23 mouse cellular contexts compared by ENCODE assay signal in genomic region chr4:81414684-81415323, GRCm38 (mm10). TPM values are rescaled to one million over a fixed set of nuclear protein-coding genes. Genes with fewer than 3 reads are reported as not detected.
DNase-seq lines count a peak whose midpoint lies in the region; ATAC-seq lines count a peak whose summit lies in the region.
"Had no signal": no experiment of that assay in that cellular context is flagged by ENCODE, and none has a peak within 500 bp of the region (broad histone marks: within the 10 kb centered on the region; RNA-seq: fewer than 3 reads in every experiment).

No protein-coding gene starts in this region.

- intact Hi-C loops in gastrocnemius, postnatal 14 days (cut with DNase I; ENCODE audit: low total_unique reads): no loop called here

- 86% methylated on average over 8 of the region's 8 CpGs for WGBS in hindbrain, embryonic 11.5 days
- WGBS in hindbrain, embryonic 10.5 days: 90% methylated on average over 8 of the region's 8 CpGs
- 55% methylated on average over 8 of the region's 8 CpGs for WGBS in forebrain, embryonic 12.5 days
- 84% methylated on average over 8 of the region's 8 CpGs for WGBS in hindbrain, embryonic 12.5 days
- WGBS in midbrain, embryonic 15.5 days: 51% methylated on average over 8 of the region's 8 CpGs

- H3K4me2 ChIP-seq in hindbrain, embryonic 11.5 days (replicated peaks; ENCODE audit: low read depth, low read length): no peak overlapping the region
- no peak overlapping the region for H3K4me2 ChIP-seq in forebrain, embryonic 12.5 days
- H3K4me2 ChIP-seq in hindbrain, embryonic 12.5 days (replicated peaks): no peak overlapping the region
- peak overlapping the region; percentile 30 for H3K4me2 ChIP-seq in midbrain, embryonic 15.5 days
- H3K4me2 ChIP-seq: embryonic facial prominence, embryonic 15.5 days; liver, embryonic 13.5 days; lung, embryonic 15.5 days had no signal

- 0 out of 2 replicates have a peak, but pooled peaks have one; percentile 17 for ATAC-seq in hindbrain, embryonic 11.5 days (ENCODE audit: low FRiP score)
- 0 out of 2 replicates have a peak, but pooled peaks have one; percentile 55 for ATAC-seq in forebrain, embryonic 12.5 days (ENCODE audit: low FRiP score)
- ATAC-seq in hindbrain, embryonic 12.5 days (ENCODE audit: low FRiP score): peak; percentile 63
- peak; percentile 78 for ATAC-seq in midbrain, embryonic 15.5 days (replicated peaks)
- ATAC-seq: inflammation-experienced regulatory T-cells, adult 6 months had no signal

- no peaks in the 10 kb centered on the region for H3K9me3 ChIP-seq in hindbrain, embryonic 11.5 days (ENCODE audit: control insufficient read depth, low read length)
- H3K9me3 ChIP-seq in hindbrain, embryonic 10.5 days: no peaks in the 10 kb centered on the region
- H3K9me3 ChIP-seq in forebrain, embryonic 12.5 days: no peaks in the 10 kb centered on the region
- H3K9me3 ChIP-seq in hindbrain, embryonic 12.5 days (replicated peaks): no peaks in the 10 kb centered on the region
- no peaks in the 10 kb centered on the region for H3K9me3 ChIP-seq in midbrain, embryonic 15.5 days
- H3K9me3 ChIP-seq: embryonic facial prominence, embryonic 15.5 days; liver, embryonic 13.5 days; lung, embryonic 15.5 days; megakaryocyte, embryonic 14.5 days had no signal

- no peak overlapping the region for H3K4me3 ChIP-seq in hindbrain, embryonic 11.5 days (ENCODE audit: low read depth, low read length)
- no peak overlapping the region for H3K4me3 ChIP-seq in hindbrain, embryonic 10.5 days
- no peak overlapping the region for H3K4me3 ChIP-seq in forebrain, embryonic 12.5 days (replicated peaks)
- no peak overlapping the region for H3K4me3 ChIP-seq in hindbrain, embryonic 12.5 days
- H3K4me3 ChIP-seq in midbrain, embryonic 15.5 days: no peak overlapping the region
- H3K4me3 ChIP-seq: embryonic facial prominence, embryonic 15.5 days; heart, adult 2 months; liver, embryonic 13.5 days; lung, embryonic 15.5 days; megakaryocyte, embryonic 14.5 days had no signal

- no peak overlapping the region for H3K9ac ChIP-seq in hindbrain, embryonic 11.5 days (ENCODE audit: low read depth, low read length)
- no peak overlapping the region for H3K9ac ChIP-seq in forebrain, embryonic 12.5 days
- H3K9ac ChIP-seq in hindbrain, embryonic 12.5 days: no peak overlapping the region
- no peak overlapping the region for H3K9ac ChIP-seq in midbrain, embryonic 15.5 days
- H3K9ac ChIP-seq: embryonic facial prominence, embryonic 15.5 days; liver, embryonic 13.5 days; lung, embryonic 15.5 days had no signal

- H3K27me3 ChIP-seq in hindbrain, embryonic 11.5 days (ENCODE audit: control insufficient read depth, insufficient read depth, low read length): no peaks in the 10 kb centered on the region
- H3K27me3 ChIP-seq in hindbrain, embryonic 10.5 days (ENCODE audit: insufficient read depth, poor library complexity, severe bottlenecking): no peaks in the 10 kb centered on the region
- H3K27me3 ChIP-seq in forebrain, embryonic 12.5 days: no peaks in the 10 kb centered on the region
- no peaks in the 10 kb centered on the region for H3K27me3 ChIP-seq in hindbrain, embryonic 12.5 days
- no peaks in the 10 kb centered on the region for H3K27me3 ChIP-seq in midbrain, embryonic 15.5 days (replicated peaks)
- H3K27me3 ChIP-seq: embryonic facial prominence, embryonic 15.5 days; liver, embryonic 13.5 days; lung, embryonic 15.5 days; megakaryocyte, embryonic 14.5 days had no signal

- DNase-seq in hindbrain, embryonic 11.5 days (ENCODE audit: low spot score): no peak
- DNase-seq in hindbrain, embryonic 10.5 days (ENCODE audit: low spot score): no peak
- DNase-seq in frontal cortex, adult 2 months (ENCODE audit: extremely low spot score in 1 of 2, low spot score in 1 of 2): no peak
- no peak for DNase-seq in gastrocnemius, postnatal 14 days
- no peak for DNase-seq in right cerebral cortex, postnatal 14 days
- DNase-seq: adrenal gland, postnatal 14 days; cerebellum, adult 9-11 months; gastrocnemius, postnatal 36 days; heart, adult 2 months; kidney, adult 2 months; kidney, postnatal 36 days; layer of hippocampus, adult 9-11 months; liver, embryonic 13.5 days; lung, postnatal 36 days; thymus, adult 2 months; thymus, postnatal 4 days had no signal

- no peaks in the 10 kb centered on the region for H3K36me3 ChIP-seq in hindbrain, embryonic 11.5 days (ENCODE audit: control insufficient read depth, insufficient read depth, low read length)
- peaks cover 20% of the 10 kb centered on the region for H3K36me3 ChIP-seq in hindbrain, embryonic 10.5 days
- peaks cover 6% of the 10 kb centered on the region; the same call in 1 of the 2 replicates for H3K36me3 ChIP-seq in forebrain, embryonic 12.5 days (replicated peaks)
- H3K36me3 ChIP-seq in hindbrain, embryonic 12.5 days: no peaks in the 10 kb centered on the region
- H3K36me3 ChIP-seq in midbrain, embryonic 15.5 days (replicated peaks): no peaks in the 10 kb centered on the region
- H3K36me3 ChIP-seq: embryonic facial prominence, embryonic 15.5 days; liver, embryonic 13.5 days had no signal

- no peaks in the 10 kb centered on the region for H3K4me1 ChIP-seq in hindbrain, embryonic 11.5 days (replicated peaks; ENCODE audit: control insufficient read depth, insufficient read depth, low read length)
- H3K4me1 ChIP-seq in hindbrain, embryonic 10.5 days (replicated peaks): no peaks in the 10 kb centered on the region
- peaks cover 7% of the 10 kb centered on the region for H3K4me1 ChIP-seq in forebrain, embryonic 12.5 days
- H3K4me1 ChIP-seq in hindbrain, embryonic 12.5 days: peaks cover 2% of the 10 kb centered on the region; the same call in 1 of the 2 replicates
- H3K4me1 ChIP-seq in midbrain, embryonic 15.5 days: peaks cover 11% of the 10 kb centered on the region
- H3K4me1 ChIP-seq: embryonic facial prominence, embryonic 15.5 days; liver, embryonic 13.5 days; megakaryocyte, embryonic 14.5 days had no signal

- H3K27ac ChIP-seq in hindbrain, embryonic 11.5 days (ENCODE audit: low read depth, low read length): no peak overlapping the region
- H3K27ac ChIP-seq in hindbrain, embryonic 10.5 days: no peak overlapping the region
- H3K27ac ChIP-seq in forebrain, embryonic 12.5 days: no peak overlapping the region
- H3K27ac ChIP-seq in hindbrain, embryonic 12.5 days: no peak overlapping the region
- no peak overlapping the region for H3K27ac ChIP-seq in midbrain, embryonic 15.5 days
- H3K27ac ChIP-seq: embryonic facial prominence, embryonic 15.5 days; heart, adult 2 months; liver, embryonic 13.5 days; lung, embryonic 15.5 days had no signal

RNA-seq across cellular contexts. Expression of gene Mpdz, which starts 27.8 kb away (rescaled TPM):
- polyA plus RNA-seq in hindbrain, embryonic 11.5 days (2014; fragmentation: Nextera tagmentation; extraction: Ambion mirVana): 43.0 and 45.3 TPM in 2 replicates
- polyA plus RNA-seq in hindbrain, embryonic 10.5 days (2016; fragmentation: Nextera tagmentation; extraction: Ambion mirVana): 35.1 and 44.2 TPM in 2 replicates
- 53.8 and 54.1 TPM in 2 replicates for polyA plus RNA-seq in forebrain, embryonic 12.5 days (2016; fragmentation: Nextera tagmentation; extraction: Ambion mirVana)
- 40.1 and 44.0 TPM in 2 replicates for polyA plus RNA-seq in hindbrain, embryonic 12.5 days (2016; fragmentation: Nextera tagmentation; extraction: Ambion mirVana)
- polyA plus RNA-seq in midbrain, embryonic 15.5 days (2015; fragmentation: Nextera tagmentation; extraction: Ambion mirVana): 14.8 and 15.5 TPM in 2 replicates
- 35.8 and 39.9 TPM in 2 replicates for polyA plus RNA-seq in frontal cortex, adult 2 months (2012; rRNA removed)
- total RNA-seq in gastrocnemius, postnatal 14 days (2021): 10 to 100 TPM; 34.9 to 46.6 TPM

Comparison
In these comparisons a context has a peak if more than half of its experiments do, and no peak if none do; other contexts are left out.
1. ATAC-seq: peak in every context shown above with its lines; median percentile 78 in midbrain, embryonic 15.5 days; 63 in hindbrain, embryonic 12.5 days; 55 in forebrain, embryonic 12.5 days; 17 in hindbrain, embryonic 11.5 days.